Mouse (Mus musculus): ENCODE measurements around the gene Adssl1. TPM values are rescaled to one million over a fixed set of nuclear protein-coding genes. Genes with fewer than 3 reads are reported as not detected.
A peak's percentile ranks its signal among the peaks of the same experiment; 100 is the strongest.

Gene Adssl1
- polyA plus RNA-seq, 1 experiment from 2014 or later = 4.9 TPM

GRCm38 (mm10) chr12:112653157-112653824 is 33.4 kb downstream of the Adssl1 start:
- 71% methylated on average over 7 of the region's 7 CpGs for whole genome bisulfite sequencing
- peaks cover 9% of the 10 kb centered on the region; the same call in 1 of the 2 replicates for H3K4me1 ChIP-seq
- DNase-seq (ENCODE audit: extremely low spot score, low spot score) = peak; percentile 76
- H3K36me3 ChIP-seq (replicated peaks) = peaks cover 100% of the 10 kb centered on the region
- no peaks in the 10 kb centered on the region for H3K9me3 ChIP-seq
- H3K4me3 ChIP-seq = no peak overlapping the region
- no peak overlapping the region for H3K27ac ChIP-seq
- no peaks in the 10 kb centered on the region for H3K27me3 ChIP-seq (ENCODE audit: poor library complexity, severe bottlenecking)

- 91% methylated on average over 5 of the region's 5 CpGs for WGBS
- H3K4me3 ChIP-seq = no peak overlapping the region
- no peaks in the 10 kb centered on the region for H3K27me3 ChIP-seq (ENCODE audit: poor library complexity, severe bottlenecking)
- no peaks in the 10 kb centered on the region for H3K9me3 ChIP-seq
- no peak for DNase-seq (ENCODE audit: extremely low spot score, low spot score)
- H3K36me3 ChIP-seq (replicated peaks) = peaks cover 100% of the 10 kb centered on the region
- H3K4me1 ChIP-seq = peaks cover 9% of the 10 kb centered on the region; the same call in 1 of the 2 replicates
- H3K27ac ChIP-seq = no peak overlapping the region
Observed at GRCm38 (mm10) chr12:112654076-112654475, 34.2 kb downstream of the Adssl1 start.

- no peak for DNase-seq (ENCODE audit: extremely low spot score, low spot score)
- Histone ChIP-seq H3K27me3 (ENCODE audit: poor library complexity, severe bottlenecking) (no peaks in the 10 kb centered on the region), H3K4me3 (no peak overlapping the region), H3K27ac (no peak overlapping the region), H3K9me3 (no peaks in the 10 kb centered on the region), H3K36me3 (replicated peaks) (peaks cover 100% of the 10 kb centered on the region), H3K4me1 (peaks cover 45% of the 10 kb centered on the region)
- 94% methylated on average over 7 of the region's 7 CpGs for WGBS
Observed at GRCm38 (mm10) chr12:112658619-112659018, 38.8 kb downstream of the Adssl1 start.

- Histone ChIP-seq H3K9me3 (no peaks in the 10 kb centered on the region), H3K27me3 (ENCODE audit: poor library complexity, severe bottlenecking) (no peaks in the 10 kb centered on the region), H3K4me3 (no peak overlapping the region), H3K4me1 (peaks cover 48% of the 10 kb centered on the region), H3K36me3 (replicated peaks) (peaks cover 100% of the 10 kb centered on the region), H3K27ac (no peak overlapping the region)
- WGBS = 87% methylated on average over 6 of the region's 6 CpGs
- DNase-seq (ENCODE audit: extremely low spot score, low spot score) = no peak
Observed at GRCm38 (mm10) chr12:112659109-112659508, 39.3 kb downstream of the Adssl1 start.

- H3K9me3 ChIP-seq = no peaks in the 10 kb centered on the region
- peaks cover 100% of the 10 kb centered on the region for H3K36me3 ChIP-seq (replicated peaks)
- no peaks in the 10 kb centered on the region for H3K27me3 ChIP-seq (ENCODE audit: poor library complexity, severe bottlenecking)
- 60% methylated on average over 5 of the region's 5 CpGs for WGBS
- peaks cover 57% of the 10 kb centered on the region for H3K4me1 ChIP-seq
- DNase-seq (ENCODE audit: extremely low spot score, low spot score) = peak; percentile 56
- peak overlapping the region; percentile 87 for H3K27ac ChIP-seq
- peak overlapping the region; percentile 30 for H3K4me3 ChIP-seq
Observed at GRCm38 (mm10) chr12:112660576-112661326, 40.9 kb downstream of the Adssl1 start.

GRCm38 (mm10) chr12:112661327-112661605 is 41.4 kb downstream of the Adssl1 start:
- peaks cover 62% of the 10 kb centered on the region for H3K4me1 ChIP-seq
- peak overlapping the region; percentile 87 for H3K27ac ChIP-seq
- no peaks in the 10 kb centered on the region for H3K9me3 ChIP-seq
- WGBS = 93% methylated on average over 3 of the region's 3 CpGs
- DNase-seq (ENCODE audit: extremely low spot score, low spot score) = no peak
- peak overlapping the region; percentile 30; the same call in 1 of the 2 replicates for H3K4me3 ChIP-seq
- no peaks in the 10 kb centered on the region for H3K27me3 ChIP-seq (ENCODE audit: poor library complexity, severe bottlenecking)
- H3K36me3 ChIP-seq (replicated peaks) = peaks cover 100% of the 10 kb centered on the region

- peaks cover 64% of the 10 kb centered on the region for H3K4me1 ChIP-seq
- peaks cover 100% of the 10 kb centered on the region for H3K36me3 ChIP-seq (replicated peaks)
- no peak for DNase-seq (ENCODE audit: extremely low spot score, low spot score)
- peak overlapping the region; percentile 87 for H3K27ac ChIP-seq
- WGBS = 89% methylated on average over 9 of the region's 9 CpGs
- no peaks in the 10 kb centered on the region for H3K9me3 ChIP-seq
- no peak overlapping the region for H3K4me3 ChIP-seq
- H3K27me3 ChIP-seq (ENCODE audit: poor library complexity, severe bottlenecking) = no peaks in the 10 kb centered on the region
Observed at GRCm38 (mm10) chr12:112661851-112662250, 42.0 kb downstream of the Adssl1 start.

- H3K27me3 ChIP-seq (ENCODE audit: poor library complexity, severe bottlenecking) = no peaks in the 10 kb centered on the region
- no peak for DNase-seq (ENCODE audit: extremely low spot score, low spot score)
- peaks cover 100% of the 10 kb centered on the region for H3K36me3 ChIP-seq (replicated peaks)
- H3K9me3 ChIP-seq = no peaks in the 10 kb centered on the region
- H3K4me3 ChIP-seq = no peak overlapping the region
- 92% methylated on average over 11 of the region's 11 CpGs for WGBS
- H3K4me1 ChIP-seq = peaks cover 71% of the 10 kb centered on the region
- H3K27ac ChIP-seq = peak overlapping the region; percentile 82
Observed at GRCm38 (mm10) chr12:112663303-112663702, 43.5 kb downstream of the Adssl1 start.

- Histone ChIP-seq H3K4me1 (peaks cover 71% of the 10 kb centered on the region), H3K27ac (peak overlapping the region; percentile 82), H3K27me3 (ENCODE audit: poor library complexity, severe bottlenecking) (no peaks in the 10 kb centered on the region), H3K9me3 (no peaks in the 10 kb centered on the region), H3K4me3 (no peak overlapping the region), H3K36me3 (replicated peaks) (peaks cover 100% of the 10 kb centered on the region)
- 94% methylated on average over 12 of the region's 12 CpGs for WGBS
- no peak for DNase-seq (ENCODE audit: extremely low spot score, low spot score)
Observed at GRCm38 (mm10) chr12:112663716-112664115, 43.9 kb downstream of the Adssl1 start.

- no peak overlapping the region for H3K4me3 ChIP-seq
- peaks cover 100% of the 10 kb centered on the region for H3K36me3 ChIP-seq (replicated peaks)
- H3K9me3 ChIP-seq = no peaks in the 10 kb centered on the region
- no peaks in the 10 kb centered on the region for H3K27me3 ChIP-seq (ENCODE audit: poor library complexity, severe bottlenecking)
- H3K4me1 ChIP-seq = peaks cover 71% of the 10 kb centered on the region
- WGBS = 64% methylated on average over 2 of the region's 2 CpGs
- DNase-seq (ENCODE audit: extremely low spot score, low spot score) = no peak
- peak overlapping the region; percentile 82 for H3K27ac ChIP-seq
Observed at GRCm38 (mm10) chr12:112664124-112664523, 44.3 kb downstream of the Adssl1 start.

GRCm38 (mm10) chr12:112664656-112665055 is 44.8 kb downstream of the Adssl1 start:
- WGBS = 85% methylated on average over 5 of the region's 5 CpGs
- H3K27ac ChIP-seq = peak overlapping the region; percentile 82
- peaks cover 73% of the 10 kb centered on the region for H3K4me1 ChIP-seq
- no peak overlapping the region for H3K4me3 ChIP-seq
- H3K27me3 ChIP-seq (ENCODE audit: poor library complexity, severe bottlenecking) = no peaks in the 10 kb centered on the region
- no peak for DNase-seq (ENCODE audit: extremely low spot score, low spot score)
- H3K9me3 ChIP-seq = no peaks in the 10 kb centered on the region
- peaks cover 100% of the 10 kb centered on the region for H3K36me3 ChIP-seq (replicated peaks)

GRCm38 (mm10) chr12:112665445-112665844 is 45.6 kb downstream of the Adssl1 start:
- Histone ChIP-seq H3K27me3 (ENCODE audit: poor library complexity, severe bottlenecking) (no peaks in the 10 kb centered on the region), H3K4me1 (peaks cover 76% of the 10 kb centered on the region), H3K27ac (peak overlapping the region; percentile 82), H3K4me3 (no peak overlapping the region), H3K9me3 (no peaks in the 10 kb centered on the region), H3K36me3 (replicated peaks) (peaks cover 100% of the 10 kb centered on the region)
- DNase-seq (ENCODE audit: extremely low spot score, low spot score) = no peak
- 89% methylated on average over 18 of the region's 18 CpGs for WGBS

- no peaks in the 10 kb centered on the region for H3K27me3 ChIP-seq (ENCODE audit: poor library complexity, severe bottlenecking)
- no peak overlapping the region for H3K4me3 ChIP-seq
- H3K27ac ChIP-seq = peak overlapping the region; percentile 82
- H3K4me1 ChIP-seq = peaks cover 76% of the 10 kb centered on the region
- peaks cover 100% of the 10 kb centered on the region for H3K36me3 ChIP-seq (replicated peaks)
- no peak for DNase-seq (ENCODE audit: extremely low spot score, low spot score)
- no peaks in the 10 kb centered on the region for H3K9me3 ChIP-seq
- WGBS = 91% methylated on average over 9 of the region's 9 CpGs
Observed at GRCm38 (mm10) chr12:112665881-112666544, 46.2 kb downstream of the Adssl1 start.
